Mouse (Mus musculus) thymus, adult 18-20 months (tissue): ENCODE data around the gene 4921517D22Rik.

ENCODE experiments used
- DNase-seq, 2 experiments: peaks; one replicate each; pipeline ENCODE4 v3.0.0; 2022; ENCODE audit warnings: mixed read lengths in 2 of 2

Gene 4921517D22Rik

DNA sequence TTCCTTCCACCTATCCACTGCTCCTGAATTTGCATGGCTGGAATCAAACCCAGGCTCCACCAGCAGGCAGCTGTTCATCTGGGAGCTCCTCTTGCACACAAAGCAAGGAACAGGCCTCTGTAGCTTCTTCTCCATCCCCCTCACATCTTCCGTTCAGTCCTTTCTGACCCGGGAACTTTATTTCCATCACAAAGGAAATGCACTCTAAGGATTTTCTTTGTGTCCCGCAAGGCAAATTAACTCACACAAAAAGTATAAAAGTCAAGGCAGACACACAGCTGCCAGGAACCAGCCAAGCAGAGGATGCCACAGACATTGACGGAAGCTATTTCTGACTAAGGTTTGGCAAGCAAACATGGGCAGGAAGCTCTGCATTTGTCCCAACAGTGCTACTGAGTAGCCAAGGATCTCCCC lies 36.9 kb downstream of the 4921517D22Rik start:
- DNase-seq, result no peak

DNA sequence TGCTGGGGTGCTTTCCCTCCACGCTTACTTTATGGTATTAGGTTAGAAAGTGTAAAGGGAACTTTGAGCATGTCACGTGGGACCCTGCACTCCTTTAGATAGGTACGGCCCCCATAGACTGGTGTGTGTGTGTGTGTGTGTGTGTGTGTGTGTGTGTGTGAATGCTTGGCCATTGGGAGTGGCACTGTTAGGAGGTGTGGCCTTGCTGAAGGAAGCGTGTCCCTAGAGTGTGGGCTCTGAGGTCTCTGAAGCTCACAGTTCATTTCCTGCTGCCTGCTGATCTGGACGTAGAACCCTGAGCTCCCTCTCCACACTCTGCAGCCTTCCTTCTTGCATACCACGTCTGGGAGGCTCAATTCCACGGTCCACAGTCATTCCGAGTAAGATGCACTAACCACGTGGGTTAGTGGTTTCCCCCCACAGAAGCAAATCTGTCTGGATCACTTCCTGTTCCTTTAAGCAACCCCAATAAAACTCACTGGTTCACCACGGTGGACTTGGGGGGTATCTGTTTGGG lies 37.5 kb downstream of the 4921517D22Rik start:
- DNase-seq, result peak in 1 of 2 experiments; percentile 10

DNA sequence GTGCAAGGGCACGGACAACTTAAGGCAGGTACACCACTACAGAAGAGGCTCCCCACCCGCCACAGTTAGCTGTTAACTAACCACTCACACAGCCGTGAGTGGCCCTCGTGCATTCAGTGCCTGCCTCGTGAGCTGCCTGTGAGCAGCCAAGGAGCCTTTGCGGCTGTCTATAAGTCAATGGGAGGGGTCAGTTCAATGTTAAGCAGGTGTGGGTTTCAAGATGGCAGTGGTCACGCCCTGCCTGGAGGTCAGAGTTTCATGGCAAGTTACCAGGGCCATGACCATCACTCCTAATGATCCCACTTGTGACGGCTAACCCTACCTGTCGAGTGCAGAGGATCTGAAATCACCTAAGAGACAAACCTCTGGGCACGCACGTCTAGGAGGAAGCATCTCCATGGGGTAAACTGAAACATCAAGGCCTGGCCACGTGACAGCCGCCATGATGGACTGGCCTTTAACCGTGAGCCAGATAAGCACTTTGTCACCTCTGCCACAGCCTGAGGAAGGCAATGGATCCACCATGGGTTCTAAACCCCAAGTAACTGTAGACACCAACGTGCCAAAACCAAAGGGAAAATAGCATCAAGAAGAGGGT lies 38.1 kb downstream of the 4921517D22Rik start:
- no peak for DNase-seq

DNA sequence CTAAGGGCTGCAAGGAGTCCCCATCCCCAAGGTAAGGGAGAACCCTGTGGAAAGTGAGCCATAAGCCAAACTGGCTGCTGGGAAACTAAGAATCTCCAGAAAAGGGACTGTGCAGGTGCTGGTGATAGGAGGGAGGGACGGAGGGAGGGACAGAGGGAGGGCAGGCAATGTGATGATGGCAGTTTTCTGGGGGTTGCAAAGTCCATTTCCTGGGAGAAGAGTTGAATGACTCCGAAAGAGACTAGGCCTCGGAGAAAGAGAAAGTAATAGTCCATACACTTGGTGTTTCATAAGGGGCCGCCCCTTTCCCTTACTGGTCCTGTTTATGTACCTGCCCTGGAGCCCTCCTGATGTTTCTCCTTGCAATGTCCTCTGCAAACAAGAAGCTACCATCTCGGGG lies 39.4 kb downstream of the 4921517D22Rik start:
- no peak for DNase-seq

DNA sequence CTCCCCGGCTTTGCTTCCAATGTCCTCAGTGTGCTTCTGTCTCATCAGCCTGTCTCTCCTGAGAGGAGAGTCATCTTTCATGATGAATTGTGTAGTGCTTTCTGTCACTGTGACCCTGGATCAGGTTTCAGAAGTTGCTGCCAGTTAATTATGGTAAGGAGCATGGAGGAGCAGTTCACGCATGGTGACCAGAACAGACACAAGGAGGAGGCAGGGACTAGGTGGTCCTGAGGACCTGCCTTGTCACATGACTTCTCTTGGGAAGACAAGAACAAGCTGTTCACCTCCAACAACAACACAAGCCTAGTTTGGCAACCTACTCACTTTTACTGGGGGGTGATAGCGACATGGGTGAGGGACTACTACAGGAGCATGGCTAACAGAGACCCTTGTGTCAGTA lies 40.8 kb downstream of the 4921517D22Rik start:
- DNase-seq, result no peak

DNA sequence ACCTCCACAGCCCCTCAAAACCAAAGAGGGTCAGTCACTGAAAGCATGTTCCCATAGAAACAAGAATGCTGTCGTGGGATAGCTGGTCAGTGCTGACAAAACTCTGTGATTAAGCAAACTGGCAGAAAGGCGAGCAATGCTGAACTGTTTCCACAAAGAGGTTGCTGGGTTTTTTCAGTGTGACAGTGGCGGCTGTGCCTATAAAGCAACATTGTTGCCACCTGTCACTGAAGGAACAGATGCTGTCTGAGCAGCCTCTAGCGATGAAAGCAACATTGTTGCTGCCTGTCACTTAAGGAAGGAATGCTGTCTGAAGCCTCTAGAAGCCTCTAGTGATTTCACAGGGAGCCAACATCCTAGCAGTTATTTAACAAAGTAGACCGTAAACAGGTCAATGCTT lies 41.3 kb downstream of the 4921517D22Rik start:
- no peak for DNase-seq

DNA sequence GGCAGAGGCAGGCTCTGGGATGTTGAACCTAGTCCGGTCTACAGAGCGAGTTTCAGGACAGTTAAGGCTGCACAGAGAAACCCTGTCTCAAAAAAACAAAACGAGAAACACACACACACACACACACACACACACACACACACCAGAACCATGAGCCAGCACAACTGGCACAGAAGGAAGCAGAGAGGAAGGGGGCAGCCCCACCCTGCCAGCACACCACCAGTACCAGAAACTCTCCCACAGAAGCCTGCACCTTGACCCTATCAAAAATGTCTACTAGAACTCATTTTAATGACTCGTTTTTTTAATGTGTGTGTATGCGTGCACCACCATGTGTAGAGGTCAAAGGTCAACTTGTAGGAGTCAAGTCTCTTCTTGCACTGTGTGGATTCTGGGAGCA lies 44.1 kb downstream of the 4921517D22Rik start:
- no peak for DNase-seq

DNA sequence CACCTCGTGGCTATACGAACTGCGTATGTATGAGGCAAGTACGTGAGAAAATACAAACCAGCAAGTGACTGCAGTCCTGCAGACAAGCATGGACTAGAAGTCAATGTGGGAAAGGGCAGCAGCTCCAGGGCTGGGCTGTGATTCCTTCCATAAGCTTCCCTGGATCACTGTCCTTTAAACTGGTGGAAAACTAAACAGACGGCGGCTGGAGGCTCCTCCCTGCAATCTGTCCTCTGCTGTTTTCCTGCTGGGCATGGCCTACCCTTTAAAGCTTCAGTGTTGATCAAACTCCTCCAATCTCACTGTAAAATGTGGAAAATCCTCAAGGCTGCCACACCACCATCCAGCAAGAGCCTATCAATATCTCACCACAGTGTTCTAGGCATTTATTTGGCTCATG lies 45.3 kb downstream of the 4921517D22Rik start:
- no peak for DNase-seq

DNA sequence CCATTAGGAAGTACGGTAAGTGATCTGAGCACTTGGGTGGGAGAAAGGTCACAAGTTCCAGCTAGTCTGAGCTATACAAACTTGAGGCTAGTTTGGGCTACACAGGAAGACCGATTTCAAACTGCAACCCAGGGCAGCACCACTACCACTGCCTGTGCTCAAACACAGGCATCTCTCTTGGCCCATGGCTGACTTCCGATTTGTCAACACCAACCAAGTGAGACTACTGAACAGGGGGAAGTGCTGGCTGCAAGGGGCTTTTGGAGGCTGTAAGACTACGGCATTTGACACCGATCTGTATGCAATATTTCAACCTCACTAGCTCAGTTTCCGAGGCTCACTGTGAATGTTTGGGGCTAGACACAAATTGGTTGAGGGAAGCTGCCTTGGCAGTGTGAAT lies 46.4 kb downstream of the 4921517D22Rik start:
- DNase-seq, result no peak

DNA sequence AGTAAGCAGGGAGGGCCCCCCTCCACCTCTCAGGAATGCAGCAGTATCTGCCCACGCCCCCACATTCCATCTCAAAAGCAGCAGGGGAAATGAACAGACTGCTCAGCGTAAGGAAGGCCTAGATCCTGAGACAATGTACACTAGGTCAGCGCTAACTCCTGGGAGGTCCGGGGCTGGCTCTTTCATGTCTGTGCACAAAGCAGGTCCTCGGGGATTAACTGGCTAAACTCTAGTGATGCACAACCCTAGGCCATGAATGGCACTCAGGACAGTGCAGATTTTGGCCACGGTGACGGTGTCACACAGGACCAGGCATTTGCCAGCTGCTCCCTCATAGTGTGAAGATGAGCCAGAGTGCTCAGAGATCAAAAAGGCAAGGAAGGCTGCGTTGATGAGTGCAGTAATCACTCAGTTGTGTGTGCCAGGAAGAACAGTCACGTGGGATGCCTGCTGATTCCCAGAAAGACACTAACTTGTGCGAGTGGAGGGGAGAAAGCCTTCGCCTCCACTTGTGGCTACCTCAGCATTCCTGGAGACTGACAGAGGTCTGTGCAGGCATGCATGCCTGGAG lies 47.1 kb downstream of the 4921517D22Rik start:
- no peak for DNase-seq

DNA sequence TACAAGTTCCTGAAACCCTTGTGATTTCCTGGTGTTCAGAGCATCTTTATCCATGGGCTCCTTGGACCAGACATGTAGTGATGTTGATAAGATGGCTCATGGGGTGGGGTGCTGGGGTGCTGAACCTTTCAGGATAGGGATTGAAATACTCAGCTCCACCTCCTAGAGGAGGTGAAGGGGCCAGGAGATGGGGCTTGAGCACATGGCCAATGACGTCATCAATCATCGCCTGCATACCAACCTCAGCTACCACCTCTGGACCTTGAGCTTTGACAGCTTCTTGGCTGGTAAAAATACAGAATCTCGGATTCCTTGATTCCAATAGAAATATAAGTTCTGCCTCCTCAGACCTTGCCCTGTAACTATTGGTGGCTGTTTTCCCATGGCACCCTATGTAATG lies 48.4 kb downstream of the 4921517D22Rik start:
- no peak for DNase-seq

DNA sequence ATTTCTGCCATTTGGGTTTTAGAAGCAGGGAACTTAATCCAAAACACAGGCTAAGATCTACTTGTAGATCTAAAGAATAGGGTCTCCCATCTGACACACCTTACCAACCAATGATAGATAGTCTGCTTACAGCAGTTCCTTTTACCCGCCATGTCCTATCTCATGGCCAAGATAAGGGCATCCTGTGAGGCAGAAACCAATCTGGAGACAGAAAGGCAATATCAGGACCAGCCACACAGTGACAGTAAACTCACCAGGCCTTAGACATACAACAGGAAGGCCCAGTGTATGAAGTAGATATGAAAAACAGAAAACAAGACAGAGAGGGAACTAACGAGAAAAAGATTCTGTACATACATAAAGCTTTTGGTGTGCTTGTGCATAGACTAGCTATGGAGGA lies 51.1 kb downstream of the 4921517D22Rik start:
- DNase-seq, result no peak

DNA sequence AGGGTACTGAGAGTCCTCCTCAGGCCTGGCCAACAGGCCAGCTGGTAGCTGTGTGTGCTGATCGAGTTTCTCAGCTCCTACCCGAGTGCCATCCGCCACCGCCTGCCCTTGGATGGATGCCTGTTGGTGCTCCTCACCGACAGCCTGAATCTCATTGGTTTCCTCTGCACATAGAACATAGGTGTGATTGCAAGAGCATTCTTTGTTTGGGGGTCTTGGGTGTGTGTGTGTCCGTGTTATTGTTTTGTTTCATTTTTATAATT lies 53.8 kb downstream of the 4921517D22Rik start:
- DNase-seq, result no peak

DNA sequence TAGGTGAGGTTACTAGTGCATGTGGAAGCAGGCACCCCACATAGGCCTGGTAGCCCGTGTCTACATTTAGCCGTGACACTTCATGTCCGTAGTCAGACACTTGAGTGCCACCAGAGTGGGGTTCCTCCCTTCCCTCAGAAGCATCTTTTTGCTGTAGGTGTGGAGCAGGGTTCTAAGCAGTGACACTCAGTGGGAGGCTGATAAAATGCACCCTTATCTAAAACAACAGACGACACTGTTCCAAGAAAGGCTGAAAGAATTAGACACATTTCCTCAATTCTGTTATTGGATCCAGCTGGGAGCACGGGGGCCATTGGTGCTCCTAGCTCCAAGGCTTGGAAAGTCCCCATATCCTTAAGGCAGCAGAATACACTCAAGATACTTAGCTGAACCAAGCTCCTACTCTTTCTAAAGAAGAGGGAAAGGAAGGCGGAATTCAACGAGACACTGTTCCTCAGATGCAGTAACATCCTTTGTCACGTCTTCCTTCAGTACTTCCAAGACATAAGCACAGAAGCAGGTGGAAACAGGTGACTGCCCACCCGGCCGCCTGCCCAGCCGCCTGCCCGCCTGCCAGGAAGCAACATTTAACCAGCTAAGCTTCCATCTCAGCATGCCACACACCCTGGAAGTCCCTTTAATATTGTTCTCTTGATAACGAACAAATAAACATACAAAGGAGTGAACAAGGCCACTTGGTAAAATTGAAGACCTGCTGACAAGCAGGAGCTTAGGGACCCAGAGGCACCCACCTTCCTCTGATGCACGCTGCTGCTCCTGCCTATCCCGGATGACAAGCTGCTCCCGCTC lies 54.3 kb downstream of the 4921517D22Rik start:
- DNase-seq, result no peak

DNA sequence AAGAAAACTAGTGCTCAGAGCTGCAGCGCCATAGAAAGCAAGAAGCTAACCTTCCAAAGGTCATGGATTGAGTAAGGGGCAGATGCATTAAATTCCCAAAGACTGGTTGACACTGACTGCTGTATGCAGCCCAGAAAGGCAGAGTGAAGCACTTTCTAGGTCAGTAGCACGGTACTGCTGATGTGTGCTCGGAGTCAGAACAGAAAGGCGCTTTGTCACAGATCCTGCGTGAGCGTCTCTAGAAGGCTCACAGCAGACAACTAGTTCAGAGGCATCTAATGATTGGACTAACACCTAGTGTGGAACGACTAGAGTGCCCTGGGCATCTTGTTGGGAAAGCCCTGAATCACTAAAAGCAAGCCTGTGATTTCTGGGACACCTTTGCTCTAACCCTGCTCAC lies 56.1 kb downstream of the 4921517D22Rik start:
- no peak for DNase-seq
